Mouse (Mus musculus): ENCODE measurements around the gene Foxn1. TPM values are rescaled to one million over a fixed set of nuclear protein-coding genes. Genes with fewer than 3 reads are reported as not detected.
A peak's percentile ranks its signal among the peaks of the same experiment; 100 is the strongest.

Foxn1 gene
- total RNA-seq, 2 experiments from 2014 or later, result 0.19 to 0.20 TPM

GRCm38 (mm10) chr11:78332676-78333075 lies 53.7 kb downstream of the Foxn1 start:
- DNase-seq (ENCODE audit: low spot score in 2 of 2), result no peak

- no peak for DNase-seq (ENCODE audit: low spot score in 2 of 2)
Observed at GRCm38 (mm10) chr11:78328512-78329056, 57.8 kb downstream of the Foxn1 start.

GRCm38 (mm10) chr11:78327634-78328511 lies 58.5 kb downstream of the Foxn1 start, which contains the start of gene Pigs:
TSS of gene Pigs (plus strand) at chr11:78328415.
- peak; percentile 94 to 95 for DNase-seq (ENCODE audit: low spot score in 2 of 2)

GRCm38 (mm10) chr11:78327215-78327614 lies 59.1 kb downstream of the Foxn1 start:
- no peak for DNase-seq (ENCODE audit: low spot score in 2 of 2)

GRCm38 (mm10) chr11:78324965-78325364 lies 61.4 kb downstream of the Foxn1 start:
- DNase-seq (ENCODE audit: low spot score in 2 of 2), result no peak

GRCm38 (mm10) chr11:78324000-78324785 lies 62.2 kb downstream of the Foxn1 start:
- no peak for DNase-seq (ENCODE audit: low spot score in 2 of 2)

GRCm38 (mm10) chr11:78322860-78323259 lies 63.5 kb downstream of the Foxn1 start, which contains the start of gene Aldoc:
TSS of gene Aldoc (plus strand) at chr11:78322968.
- peak; percentile 60 to 75 for DNase-seq (ENCODE audit: low spot score in 2 of 2)

GRCm38 (mm10) chr11:78322076-78322831 lies 64.1 kb downstream of the Foxn1 start:
- no peak for DNase-seq (ENCODE audit: low spot score in 2 of 2)

GRCm38 (mm10) chr11:78318411-78318810 lies 67.9 kb downstream of the Foxn1 start:
- no peak for DNase-seq (ENCODE audit: low spot score in 2 of 2)

GRCm38 (mm10) chr11:78313662-78314061 lies 72.7 kb downstream of the Foxn1 start:
- no peak for DNase-seq (ENCODE audit: low spot score in 2 of 2)

- no peak for DNase-seq (ENCODE audit: low spot score in 2 of 2)
Observed at GRCm38 (mm10) chr11:78310861-78311511, 75.4 kb downstream of the Foxn1 start.

Other genes starting within 250 kb of the Foxn1 start
- 10 to 100 TPM; 29.9 to 34.1 TPM for gene Traf4, start 221.0 kb downstream of the Foxn1 start, total RNA-seq (2021)
- 10 to 100 TPM in 1 of 2 experiments, 1 to 10 TPM in 1; 9.8 to 12.8 TPM for gene Nek8, start 209.9 kb downstream of the Foxn1 start, total RNA-seq (2021)
- 10 to 100 TPM; 54.7 to 76.5 TPM for gene Tlcd1, start 209.8 kb downstream of the Foxn1 start, total RNA-seq (2021)
- 1,000 to 10,000 TPM; 1,582 to 1,912 TPM for gene Rpl23a, start 203.0 kb downstream of the Foxn1 start, total RNA-seq (2021)
- 10 to 100 TPM; 69.9 to 71.9 TPM for gene Rab34, start 198.1 kb downstream of the Foxn1 start, total RNA-seq (2021)
- gene Proca1, start 193.2 kb downstream of the Foxn1 start, total RNA-seq (2021), result 10 to 100 TPM; 14.6 to 22.9 TPM
- gene Sdf2, start 140.8 kb downstream of the Foxn1 start, total RNA-seq (2021), result 100 to 1,000 TPM in 1 of 2 experiments, 10 to 100 TPM in 1; 97.3 to 120 TPM
- 10 to 100 TPM; 71.5 to 85.0 TPM for gene Supt6, start 140.6 kb downstream of the Foxn1 start, total RNA-seq (2021)
- 100 to 1,000 TPM; 168 to 185 TPM for gene 2610507B11Rik, start 124.8 kb downstream of the Foxn1 start, total RNA-seq (2021)
- gene BC030499, start 95.7 kb downstream of the Foxn1 start, total RNA-seq (2021), result under 1 TPM; 0.46 to 0.54 TPM
- gene Spag5, start 85.0 kb downstream of the Foxn1 start, total RNA-seq (2021), result 1 to 10 TPM; 1.9 to 4.3 TPM
- gene Aldoc, start 63.6 kb downstream of the Foxn1 start, total RNA-seq (2021), result 10 to 100 TPM; 20.8 to 26.9 TPM
- 10 to 100 TPM; 56.2 to 62.4 TPM for gene Pigs, start 58.1 kb downstream of the Foxn1 start, total RNA-seq (2021)
- 10 to 100 TPM; 25.8 to 29.0 TPM for gene Unc119, start 43.1 kb downstream of the Foxn1 start, total RNA-seq (2021)
- not detected for gene Slc13a2, start 35.7 kb upstream of the Foxn1 start, total RNA-seq (2021)
- gene Slc46a1, start 79.1 kb upstream of the Foxn1 start, total RNA-seq (2021), result 10 to 100 TPM; 27.4 to 32.0 TPM
- gene Sarm1, start 111.2 kb upstream of the Foxn1 start, total RNA-seq (2021), result 1 to 10 TPM; 5.3 to 6.4 TPM
- 1 to 10 TPM; 1.6 to 4.5 TPM for gene Vtn, start 112.5 kb upstream of the Foxn1 start, total RNA-seq (2021)
- not detected for gene Sebox, start 116.9 kb upstream of the Foxn1 start, total RNA-seq (2021)
- 10 to 100 TPM; 27.8 to 28.0 TPM for gene Tmem199, start 125.6 kb upstream of the Foxn1 start, total RNA-seq (2021)
- 100 to 1,000 TPM; 153 to 166 TPM for gene Poldip2, start 125.6 kb upstream of the Foxn1 start, total RNA-seq (2021)
- 10 to 100 TPM; 38.3 to 43.0 TPM for gene Tnfaip1, start 149.8 kb upstream of the Foxn1 start, total RNA-seq (2021)
- 10 to 100 TPM; 91.4 to 96.0 TPM for gene Ift20, start 149.8 kb upstream of the Foxn1 start, total RNA-seq (2021)
- 10 to 100 TPM; 27.6 to 40.9 TPM for gene Tmem97, start 164.2 kb upstream of the Foxn1 start, total RNA-seq (2021)